Mouse (Mus musculus) Patski (cell line): ENCODE measurements around the gene Egln1. TPM values are rescaled to one million over a fixed set of nuclear protein-coding genes. Genes with fewer than 3 reads are reported as not detected.

Experiments used
- ATAC-seq: fragments of 100-300 bp; one replicate; pipeline ENCODE4 v1.8.0; 2021
- CTCF ChIA-PET: fragments of 350-600 bp; sonication (Branson Sonifier 250); formaldehyde crosslinking; loops from one replicate; lab custom pipeline; 2022; ENCODE audit warnings: inconsistent platforms; lab: Charles Lee
- POLR2A ChIA-PET: fragments of 350-600 bp; sonication (Branson Sonifier 250); formaldehyde crosslinking; loops from one replicate; lab custom pipeline; 2022; ENCODE audit warnings: antibody characterized with exemption, inconsistent platforms; lab: Charles Lee
- DNase-seq: peaks from one replicate; pipeline ENCODE4 v3.0.0-alpha.2; 2011; ENCODE audit warnings: low read depth, low spot score
- H3K27me3 ChIP-seq: fragments of 371-371 bp; one replicate; pipeline ENCODE4 v1.5.1; 2021
- CTCF ChIP-seq: fragments of 100-300 bp; IDR thresholded peaks from one replicate; pipeline ENCODE4 v1.5.1; 2021
- in situ Hi-C: fragments of 300-500 bp; cut with MboI; formaldehyde crosslinking; loops from 3 replicates; pipeline ENCODE4 v1.11.1; 2018; ENCODE audit warnings: low pct_unique_long_range_greater_than_20kb, mixed read lengths
- polyA plus RNA-seq: library from polyadenylated mRNA; unstranded; gene quantifications from one replicate; pipeline ENCODE4 v1.2.3, GENCODE M21; 2021

Egln1 gene
- polyA plus RNA-seq, 1 experiment from 2014 or later, result 50.7 TPM

- ChIA-PET POLR2A (no interaction called here), CTCF (no interaction called here)
- in situ Hi-C loops, result no loop called here
- H3K27me3 ChIP-seq, result no peaks in the 10 kb centered on the region
- TF ChIP-seq CTCF, result no peak
- DNase-seq (no peak), ATAC-seq (no peak)
Observed at GRCm38 (mm10) chr8:124910349-124910748, 38.8 kb downstream of the Egln1 start.

- ChIA-PET POLR2A (no interaction called here), CTCF (no interaction called here)
- in situ Hi-C loops, result no loop called here
- H3K27me3 ChIP-seq, result no peaks in the 10 kb centered on the region
- no peak for ATAC-seq
- no peak for TF ChIP-seq CTCF
- no peak for DNase-seq
Observed at GRCm38 (mm10) chr8:124909936-124910335, 39.2 kb downstream of the Egln1 start.

- CTCF ChIA-PET, result interaction anchor here (1.1 kb wide), 1 partner anchor 53 kb away, joined by 3 read pairs; no protein-coding TSS in a partner anchor
- ATAC-seq (no peak), DNase-seq (no peak)
- H3K27me3 ChIP-seq, result no peaks in the 10 kb centered on the region
- POLR2A ChIA-PET, result interaction anchor here (1.0 kb wide), 1 partner anchor 22 kb away, joined by 3 read pairs; no protein-coding TSS in a partner anchor
- in situ Hi-C loops, result no loop called here
- no peak for TF ChIP-seq CTCF
Observed at GRCm38 (mm10) chr8:124905482-124905881, 43.6 kb downstream of the Egln1 start.

- no peaks in the 10 kb centered on the region for H3K27me3 ChIP-seq
- ChIA-PET CTCF (interaction anchor here (1.2 kb wide), 1 partner anchor 14 kb away, joined by 3 read pairs; no protein-coding TSS in a partner anchor), POLR2A (interaction anchor here (1.1 kb wide), 1 partner anchor 15 kb away, joined by 3 read pairs; no protein-coding TSS in a partner anchor)
- TF ChIP-seq CTCF, result no peak
- DNase-seq, result no peak
- in situ Hi-C loops, result no loop called here
- no peak for ATAC-seq
Observed at GRCm38 (mm10) chr8:124903198-124903597, 45.9 kb downstream of the Egln1 start.

- in situ Hi-C loops, result loop anchor here (5.0 kb wide), 2 partner anchors 54 to 139 kb away; no protein-coding TSS in a partner anchor
- no peak for TF ChIP-seq CTCF
Observed at GRCm38 (mm10) chr8:124898251-124898905, 50.7 kb downstream of the Egln1 start.

GRCm38 (mm10) chr8:124897386-124898250, 51.5 kb downstream of the Egln1 start, which contains the start of the genes Exoc8 and Sprtn:
Gene Exoc8 (minus strand): TSS chr8:124897705.
Gene Sprtn (plus strand): TSS chr8:124897886.
- ChIA-PET CTCF (interaction anchor here (1.3 kb wide), 1 partner anchor 15 kb away, joined by 4 read pairs; no protein-coding TSS in a partner anchor), POLR2A (interaction anchor here (0.8 to 1.5 kb wide), 4 partner anchors 19 to 115 kb away, joined by 3 to 5 read pairs (median 4); partner anchors contain the start of gene Tsnax)
- DNase-seq, result peak; percentile 70
- peak; percentile 53 for ATAC-seq
- peaks cover 8% of the 10 kb centered on the region for H3K27me3 ChIP-seq
- in situ Hi-C loops, result loop anchor here (5.0 kb wide), 2 partner anchors 55 to 140 kb away; no protein-coding TSS in a partner anchor
- no peak for TF ChIP-seq CTCF

More at GRCm38 (mm10) chr8:124898251-124898905, 50.7 kb downstream of the Egln1 start:
- POLR2A ChIA-PET, result interaction anchor here (0.9 to 1.2 kb wide), 2 partner anchors 28 to 50 kb away, joined by 3 to 4 read pairs; no protein-coding TSS in a partner anchor
- no peak for ATAC-seq
- CTCF ChIA-PET, result no interaction called here
- no peak for DNase-seq
- H3K27me3 ChIP-seq, result peaks cover 8% of the 10 kb centered on the region

- ATAC-seq (peak; percentile 76), DNase-seq (peak; percentile 19)
- POLR2A ChIA-PET, result interaction anchor here (0.8 to 1.5 kb wide), 5 partner anchors 13 to 116 kb away, joined by 3 to 6 read pairs (median 3); partner anchors contain the start of gene Tsnax
- H3K27me3 ChIP-seq, result peaks cover 8% of the 10 kb centered on the region
- in situ Hi-C loops, result loop anchor here (5.0 kb wide), 2 partner anchors 55 to 140 kb away; no protein-coding TSS in a partner anchor
- CTCF ChIA-PET, result interaction anchor here (0.8 to 1.3 kb wide), 4 partner anchors 14 to 137 kb away, joined by 3 to 4 read pairs (median 3); no protein-coding TSS in a partner anchor
- no peak for TF ChIP-seq CTCF
Observed at GRCm38 (mm10) chr8:124896632-124897385, 52.3 kb downstream of the Egln1 start.

- ATAC-seq (no peak), DNase-seq (no peak)
- in situ Hi-C loops, result loop anchor here (5.0 kb wide), 2 partner anchors 56 to 141 kb away; no protein-coding TSS in a partner anchor
- ChIA-PET POLR2A (interaction anchor here (0.8 to 1.5 kb wide), 5 partner anchors 13 to 116 kb away, joined by 3 to 6 read pairs (median 3); partner anchors contain the start of gene Tsnax), CTCF (interaction anchor here (0.8 to 1.3 kb wide), 5 partner anchors 14 to 138 kb away, joined by 3 to 4 read pairs (median 3); no protein-coding TSS in a partner anchor)
- no peak for TF ChIP-seq CTCF
- H3K27me3 ChIP-seq, result peaks cover 8% of the 10 kb centered on the region
Observed at GRCm38 (mm10) chr8:124896010-124896631, 53.0 kb downstream of the Egln1 start.

GRCm38 (mm10) chr8:124892596-124892995, 56.5 kb downstream of the Egln1 start:
- ATAC-seq (no peak), DNase-seq (no peak)
- peaks cover 8% of the 10 kb centered on the region for H3K27me3 ChIP-seq
- CTCF ChIA-PET, result no interaction called here
- TF ChIP-seq CTCF, result no peak
- POLR2A ChIA-PET, result no interaction called here
- in situ Hi-C loops, result no loop called here
